Mouse (Mus musculus) liver, postnatal 0 days (tissue): Measurements from ENCODE around the gene 3110018I06Rik. TPM values are rescaled to one million over a fixed set of nuclear protein-coding genes. Genes with fewer than 3 reads are reported as not detected.

Source experiments
- ATAC-seq: fragments of 200-750 bp; cut with Nextera tagmentation; 2 replicates; pipeline ENCODE4 v1.8.0; 2017; ENCODE audit warnings: mild to moderate bottlenecking, moderate library complexity
- DNase-seq: peaks from one replicate; pipeline ENCODE4 v3.0.0-alpha.2; 2016
- H3K27ac ChIP-seq: fragments of 300-500 bp; sonication (generic); 2 replicates; pipeline ENCODE4 v1.5.1; 2014; ENCODE audit warnings: antibody characterized with exemption, moderate library complexity, mild to moderate bottlenecking, low read depth
- H3K27me3 ChIP-seq: fragments of 300-500 bp; sonication (generic); 2 replicates; pipeline ENCODE4 v1.6.1; 2014; ENCODE audit warnings: low read length, control low read depth, mixed read lengths; ENCODE audit not compliant: insufficient read depth
- H3K36me3 ChIP-seq: fragments of 300-500 bp; sonication (generic); replicated peaks from 2 replicates; pipeline ENCODE4 v1.6.1; 2014; ENCODE audit warnings: mild to moderate bottlenecking, control low read depth, low read length, moderate library complexity, mixed read lengths; ENCODE audit not compliant: insufficient read depth
- H3K4me1 ChIP-seq: fragments of 300-500 bp; sonication (generic); 2 replicates; pipeline ENCODE4 v1.6.1; 2014; ENCODE audit warnings: antibody characterized with exemption, mild to moderate bottlenecking, control low read depth; ENCODE audit not compliant: insufficient read depth
- H3K4me2 ChIP-seq: fragments of 300-500 bp; sonication (generic); 2 replicates; pipeline ENCODE4 v1.6.1; 2014; ENCODE audit warnings: low read depth, mild to moderate bottlenecking, low read length, moderate library complexity, mixed read lengths
- H3K4me3 ChIP-seq: fragments of 300-500 bp; sonication (generic); 2 replicates; pipeline ENCODE4 v1.5.1; 2014; ENCODE audit warnings: low read depth, low read length
- H3K9ac ChIP-seq: fragments of 300-500 bp; sonication (generic); replicated peaks from 2 replicates; pipeline ENCODE4 v1.6.1; 2014; ENCODE audit warnings: mild to moderate bottlenecking, moderate library complexity
- H3K9me3 ChIP-seq: fragments of 300-500 bp; sonication (generic); 2 replicates; pipeline ENCODE4 v1.6.1; 2016; ENCODE audit warnings: mild to moderate bottlenecking, control low read depth, low read length, mixed read lengths
- CTCF ChIP-seq: sonication (generic); IDR thresholded peaks from 2 replicates; pipeline ENCODE4 v1.5.1; 2016; ENCODE audit warnings: antibody characterized with exemption, low read depth
- EP300 ChIP-seq: IDR thresholded peaks from 2 replicates; pipeline ENCODE4 v1.6.1; 2016; ENCODE audit warnings: antibody characterized with exemption, low read depth, mild to moderate bottlenecking
- whole genome bisulfite sequencing: fragments of 180-500 bp; shearing (Covaris S2); extraction: QIAGEN DNeasy Blood & Tissue Kit; methylation state at CpG from one replicate; pipeline ENCODE4 v1.1.7; 2014; ENCODE audit not compliant: insufficient replicate concordance; 5-methylcytosine and 5-hydroxymethylcytosine counted together
- polyA plus RNA-seq: library from polyadenylated mRNA; unstranded; fragments of >200 nt; fragmentation: Nextera tagmentation; extraction: Ambion mirVana; gene quantifications from 2 replicates; pipeline ENCODE4 v1.2.1, GENCODE M21; 2015

Gene 3110018I06Rik
- not detected in 2 replicates for polyA plus RNA-seq

- no peaks in the 10 kb centered on the region for H3K27me3 ChIP-seq
- H3K9me3 ChIP-seq = 0 out of 2 replicates have a peak, but pooled peaks cover 2% of the 10 kb centered on the region
- no peaks in the 10 kb centered on the region for H3K36me3 ChIP-seq
- H3K4me3 ChIP-seq = no peak within 1 kb of the TSS
- DNase-seq (no peak), ATAC-seq (no peak)
- TF ChIP-seq EP300 (no peak), CTCF (no peak)
- no peak within 1 kb of the TSS for H3K4me2 ChIP-seq
- H3K27ac ChIP-seq = no peak within 1 kb of the TSS
- no peak within 1 kb of the TSS for H3K9ac ChIP-seq
- H3K4me1 ChIP-seq = no peaks in the 10 kb centered on the region
- 70% methylated on average over 6 of the region's 6 CpGs for WGBS
These were observed at the start of gene 3110018I06Rik for GRCm38 (mm10) chr12:107488371-107488770. TSS of gene 3110018I06Rik (plus strand) at chr12:107488632.

- 81% methylated on average over 7 of the region's 7 CpGs for WGBS
- Histone ChIP-seq H3K4me2 (no peak overlapping the region), H3K4me3 (no peak overlapping the region), H3K27ac (no peak overlapping the region), H3K9me3 (no peaks in the 10 kb centered on the region), H3K36me3 (no peaks in the 10 kb centered on the region), H3K27me3 (no peaks in the 10 kb centered on the region), H3K4me1 (no peaks in the 10 kb centered on the region), H3K9ac (no peak overlapping the region)
- DNase-seq (no peak), ATAC-seq (no peak)
- TF ChIP-seq CTCF (no peak), EP300 (no peak)
These were observed 43.8 kb upstream of the 3110018I06Rik start for GRCm38 (mm10) chr12:107444681-107445080.

GRCm38 (mm10) chr12:107457835-107458234 lies 30.6 kb upstream of the 3110018I06Rik start:
- Histone ChIP-seq H3K27me3 (no peaks in the 10 kb centered on the region), H3K4me1 (no peaks in the 10 kb centered on the region), H3K9ac (no peak overlapping the region), H3K27ac (no peak overlapping the region), H3K36me3 (no peaks in the 10 kb centered on the region), H3K9me3 (no peaks in the 10 kb centered on the region; the same call in 1 of the 2 replicates), H3K4me3 (no peak overlapping the region), H3K4me2 (no peak overlapping the region)
- no peak for TF ChIP-seq CTCF
- no peak for TF ChIP-seq EP300
- ATAC-seq (no peak), DNase-seq (no peak)
- WGBS = 66% methylated on average over 9 of the region's 9 CpGs

GRCm38 (mm10) chr12:107464731-107465130 lies 23.7 kb upstream of the 3110018I06Rik start:
- no peak overlapping the region for H3K9ac ChIP-seq
- H3K9me3 ChIP-seq = no peaks in the 10 kb centered on the region; the same call in 1 of the 2 replicates
- TF ChIP-seq CTCF = no peak
- TF ChIP-seq EP300 = no peak
- DNase-seq = peak; percentile 46
- H3K4me2 ChIP-seq = no peak overlapping the region
- ATAC-seq = no peak
- H3K27ac ChIP-seq = no peak overlapping the region
- no peak overlapping the region for H3K4me3 ChIP-seq
- H3K27me3 ChIP-seq = no peaks in the 10 kb centered on the region
- H3K4me1 ChIP-seq = no peaks in the 10 kb centered on the region
- 16% methylated on average over 5 of the region's 5 CpGs for WGBS
- no peaks in the 10 kb centered on the region for H3K36me3 ChIP-seq

GRCm38 (mm10) chr12:107476441-107477291 lies 11.8 kb upstream of the 3110018I06Rik start:
- Histone ChIP-seq H3K36me3 (no peaks in the 10 kb centered on the region), H3K4me3 (no peak overlapping the region), H3K27ac (no peak overlapping the region), H3K9ac (no peak overlapping the region), H3K9me3 (no peaks in the 10 kb centered on the region), H3K27me3 (no peaks in the 10 kb centered on the region), H3K4me2 (no peak overlapping the region), H3K4me1 (no peaks in the 10 kb centered on the region)
- no peak for ATAC-seq
- 57% methylated on average over 12 of the region's 12 CpGs for WGBS
- TF ChIP-seq EP300 = no peak
- DNase-seq = no peak

GRCm38 (mm10) chr12:107479350-107479749 lies 9.1 kb upstream of the 3110018I06Rik start:
- Histone ChIP-seq H3K9me3 (no peaks in the 10 kb centered on the region), H3K27me3 (no peaks in the 10 kb centered on the region), H3K36me3 (no peaks in the 10 kb centered on the region), H3K9ac (no peak overlapping the region), H3K4me1 (no peaks in the 10 kb centered on the region), H3K4me2 (no peak overlapping the region), H3K4me3 (no peak overlapping the region), H3K27ac (no peak overlapping the region)
- ATAC-seq = no peak
- no peak for DNase-seq
- 21% methylated on average over 3 of the region's 3 CpGs for WGBS
- TF ChIP-seq EP300 = no peak
- TF ChIP-seq CTCF = no peak
